Mouse (Mus musculus) heart, embryonic 10.5 days (tissue): ENCODE measurements around the gene Irgc1. TPM values are rescaled to one million over a fixed set of nuclear protein-coding genes. Genes with fewer than 3 reads are reported as not detected.
"Not testable (repeated sequence)": the region's sequence is repeated elsewhere in the genome, so short reads cannot be mapped to it uniquely, and the experiment has no call there.

Source experiments
- DNase-seq: peaks from one replicate; pipeline ENCODE4 v3.0.0-alpha.2; 2017; ENCODE audit warnings: low spot score
- H3K27ac ChIP-seq: fragments of 300-500 bp; sonication (generic); 2 replicates; pipeline ENCODE4 v1.5.1; 2016; ENCODE audit warnings: mild to moderate bottlenecking
- H3K27me3 ChIP-seq: fragments of 300-500 bp; sonication (generic); 2 replicates; pipeline ENCODE4 v1.6.1; 2016; ENCODE audit warnings: mild to moderate bottlenecking; ENCODE audit not compliant: poor library complexity, insufficient read depth, severe bottlenecking
- H3K36me3 ChIP-seq: fragments of 300-500 bp; sonication (generic); 2 replicates; pipeline ENCODE4 v1.6.1; 2016; ENCODE audit warnings: mild to moderate bottlenecking, moderate library complexity
- H3K4me1 ChIP-seq: fragments of 300-500 bp; sonication (generic); 2 replicates; pipeline ENCODE4 v1.6.1; 2016; ENCODE audit warnings: mild to moderate bottlenecking
- H3K4me3 ChIP-seq: fragments of 300-500 bp; sonication (generic); 2 replicates; pipeline ENCODE4 v1.5.1; 2016; ENCODE audit warnings: mild to moderate bottlenecking, moderate library complexity
- H3K9me3 ChIP-seq: fragments of 300-500 bp; sonication (generic); 2 replicates; pipeline ENCODE4 v1.6.1; 2016; ENCODE audit warnings: mild to moderate bottlenecking, moderate library complexity
- WGBS: fragments of 180-500 bp; shearing (Covaris S2); methylation state at CpG from one replicate; pipeline ENCODE4 v1.1.7; 2016; 5-methylcytosine and 5-hydroxymethylcytosine counted together
- polyA plus RNA-seq: library from polyadenylated mRNA; unstranded; fragments of >200 nt; fragmentation: Nextera tagmentation; extraction: Ambion mirVana; gene quantifications from 2 replicates; pipeline ENCODE4 v1.2.1, GENCODE M21; 2016

Gene Irgc1
- 0.16 TPM in 1 of 2 replicates, not detected in the other for polyA plus RNA-seq

- DNase-seq: no peak
- Histone ChIP-seq H3K27me3 (peaks cover 6% of the 10 kb centered on the region; the same call in 1 of the 2 replicates), H3K36me3 (no peaks in the 10 kb centered on the region), H3K27ac (no peak within 1 kb of the TSS), H3K4me1 (0 out of 2 replicates have a peak, but pooled peaks cover 3% of the 10 kb centered on the region), H3K9me3 (no peaks in the 10 kb centered on the region), H3K4me3 (no peak within 1 kb of the TSS)
- 73% methylated on average over 9 of the region's 9 CpGs for WGBS
Observed at GRCm38 (mm10) chr7:24451855-24452311, at the start of gene Irgc1. Irgc1 (minus strand) TSS chr7:24452297.

GRCm38 (mm10) chr7:24501492-24501891 is 49.4 kb upstream of the Irgc1 start:
- peaks cover 4% of the 10 kb centered on the region; the same call in 1 of the 2 replicates for H3K9me3 ChIP-seq
- H3K27ac ChIP-seq: no peak overlapping the region
- no peak for DNase-seq
- H3K4me1 ChIP-seq: peaks cover 39% of the 10 kb centered on the region
- H3K27me3 ChIP-seq: peaks cover 77% of the 10 kb centered on the region
- 38% methylated on average over 21 of the region's 21 CpGs for WGBS
- no peaks in the 10 kb centered on the region for H3K36me3 ChIP-seq
- H3K4me3 ChIP-seq: no peak overlapping the region

- H3K4me1 ChIP-seq: peaks cover 38% of the 10 kb centered on the region
- no peak for DNase-seq
- peaks cover 4% of the 10 kb centered on the region; the same call in 1 of the 2 replicates for H3K9me3 ChIP-seq
- H3K27ac ChIP-seq: no peak overlapping the region
- no peak overlapping the region for H3K4me3 ChIP-seq
- H3K36me3 ChIP-seq: no peaks in the 10 kb centered on the region
- H3K27me3 ChIP-seq: peaks cover 77% of the 10 kb centered on the region
- WGBS: 25% methylated on average over 7 of the region's 7 CpGs
Observed at GRCm38 (mm10) chr7:24500929-24501328, 48.8 kb upstream of the Irgc1 start.

GRCm38 (mm10) chr7:24499856-24500577 is 47.9 kb upstream of the Irgc1 start:
- H3K9me3 ChIP-seq: peaks cover 4% of the 10 kb centered on the region; the same call in 1 of the 2 replicates
- WGBS: 10% methylated on average over 43 of the region's 43 CpGs
- H3K4me3 ChIP-seq: peak overlapping the region; percentile 55
- DNase-seq: no peak
- no peaks in the 10 kb centered on the region for H3K36me3 ChIP-seq
- peaks cover 29% of the 10 kb centered on the region for H3K4me1 ChIP-seq
- no peak overlapping the region for H3K27ac ChIP-seq
- peaks cover 74% of the 10 kb centered on the region for H3K27me3 ChIP-seq

GRCm38 (mm10) chr7:24488303-24488702 is 36.2 kb upstream of the Irgc1 start:
- Histone ChIP-seq H3K4me1 (peaks cover 7% of the 10 kb centered on the region), H3K27me3 (peaks cover 33% of the 10 kb centered on the region), H3K36me3 (no peaks in the 10 kb centered on the region), H3K9me3 (no peaks in the 10 kb centered on the region), H3K27ac (no peak overlapping the region), H3K4me3 (no peak overlapping the region)
- DNase-seq: no peak
- WGBS: 78% methylated on average over 8 of the region's 8 CpGs

GRCm38 (mm10) chr7:24487403-24487802 is 35.3 kb upstream of the Irgc1 start:
- DNase-seq: no peak
- 39% methylated on average over 3 of the region's 3 CpGs for WGBS
- H3K27ac ChIP-seq: no peak overlapping the region
- H3K27me3 ChIP-seq: peaks cover 42% of the 10 kb centered on the region
- no peaks in the 10 kb centered on the region for H3K9me3 ChIP-seq
- H3K36me3 ChIP-seq: no peaks in the 10 kb centered on the region
- no peak overlapping the region for H3K4me3 ChIP-seq
- peaks cover 14% of the 10 kb centered on the region for H3K4me1 ChIP-seq

GRCm38 (mm10) chr7:24486654-24487130 is 34.6 kb upstream of the Irgc1 start:
- peaks cover 48% of the 10 kb centered on the region for H3K27me3 ChIP-seq
- H3K4me3 ChIP-seq: no peak overlapping the region
- 60% methylated on average over 9 of the region's 9 CpGs for WGBS
- H3K27ac ChIP-seq: no peak overlapping the region
- peaks cover 20% of the 10 kb centered on the region for H3K4me1 ChIP-seq
- H3K9me3 ChIP-seq: no peaks in the 10 kb centered on the region
- H3K36me3 ChIP-seq: no peaks in the 10 kb centered on the region
- DNase-seq: no peak

- Histone ChIP-seq H3K4me3 (no peak overlapping the region), H3K4me1 (peaks cover 27% of the 10 kb centered on the region), H3K27me3 (peaks cover 60% of the 10 kb centered on the region), H3K36me3 (no peaks in the 10 kb centered on the region), H3K27ac (no peak overlapping the region), H3K9me3 (no peaks in the 10 kb centered on the region)
- WGBS: 69% methylated on average over 9 of the region's 9 CpGs
- no peak for DNase-seq
Observed at GRCm38 (mm10) chr7:24485481-24485880, 33.4 kb upstream of the Irgc1 start.

GRCm38 (mm10) chr7:24483291-24483690 is 31.2 kb upstream of the Irgc1 start:
- H3K36me3 ChIP-seq, H3K27ac ChIP-seq, DNase-seq, H3K9me3 ChIP-seq, H3K4me3 ChIP-seq: not testable (repeated sequence)
- WGBS: 42% methylated on average over 6 of the region's 6 CpGs
- Histone ChIP-seq H3K27me3 (peaks cover 82% of the 10 kb centered on the region), H3K4me1 (peaks cover 27% of the 10 kb centered on the region)

- WGBS: 4% methylated on average over 12 of the region's 38 CpGs
- no peak for DNase-seq
- peaks cover 82% of the 10 kb centered on the region for H3K27me3 ChIP-seq
Observed at GRCm38 (mm10) chr7:24482208-24483020, 30.3 kb upstream of the Irgc1 start.

GRCm38 (mm10) chr7:24481474-24482207 is 29.5 kb upstream of the Irgc1 start, which contains the start of gene Cadm4:
Cadm4 (plus strand) TSS chr7:24482023.
- H3K9me3 ChIP-seq: no peaks in the 10 kb centered on the region
- H3K4me3 ChIP-seq: peak within 1 kb of the TSS; percentile 75
- DNase-seq: peak; percentile 88
- peaks cover 21% of the 10 kb centered on the region for H3K4me1 ChIP-seq
- H3K36me3 ChIP-seq: no peaks in the 10 kb centered on the region
- H3K27ac ChIP-seq: peak within 1 kb of the TSS; percentile 78
- peaks cover 82% of the 10 kb centered on the region for H3K27me3 ChIP-seq
- WGBS: 2% methylated on average over 72 of the region's 83 CpGs

More at GRCm38 (mm10) chr7:24482208-24483020, 30.3 kb upstream of the Irgc1 start:
- H3K36me3 ChIP-seq: no peaks in the 10 kb centered on the region
- no peaks in the 10 kb centered on the region for H3K9me3 ChIP-seq
- H3K4me1 ChIP-seq: peaks cover 27% of the 10 kb centered on the region
- peak overlapping the region; percentile 75 for H3K4me3 ChIP-seq
- peak overlapping the region; percentile 78 for H3K27ac ChIP-seq

- Histone ChIP-seq H3K36me3 (no peaks in the 10 kb centered on the region), H3K27ac (peak overlapping the region; percentile 78; the same call in 1 of the 2 replicates)
Observed at GRCm38 (mm10) chr7:24480986-24481473, 28.9 kb upstream of the Irgc1 start.

More at GRCm38 (mm10) chr7:24480986-24481473, 28.9 kb upstream of the Irgc1 start:
- Histone ChIP-seq H3K9me3 (no peaks in the 10 kb centered on the region), H3K4me3 (peak overlapping the region; percentile 75), H3K4me1 (peaks cover 20% of the 10 kb centered on the region), H3K27me3 (peaks cover 77% of the 10 kb centered on the region)
- DNase-seq: no peak
- 13% methylated on average over 14 of the region's 14 CpGs for WGBS
